ENCODE assay signal across 23 mouse cellular contexts in genomic region chr11:108212030-108212429, GRCm38 (mm10).
DNase-seq lines count a peak whose midpoint lies in the region; ATAC-seq and TF ChIP-seq lines count a peak whose summit lies in the region.
"Had no signal": no experiment of that assay in that cellular context is flagged by ENCODE, and none has a peak within 500 bp of the region (broad histone marks: within the 10 kb centered on the region; RNA-seq: fewer than 3 reads in every experiment).

No protein-coding gene starts in this region.

- H3K9ac ChIP-seq in heart, embryonic 14.5 days (ENCODE audit: low read length), result peak overlapping the region; percentile 8; the same call in 1 of the 2 replicates
- H3K9ac ChIP-seq: embryonic facial prominence, embryonic 13.5 days; embryonic facial prominence, embryonic 15.5 days; forebrain, embryonic 13.5 days had no signal

- H3K36me3 ChIP-seq in heart, embryonic 14.5 days (ENCODE audit: control insufficient read depth, insufficient read depth, low read length), result no peaks in the 10 kb centered on the region
- H3K36me3 ChIP-seq: embryonic facial prominence, embryonic 13.5 days; embryonic facial prominence, embryonic 15.5 days; forebrain, embryonic 10.5 days had no signal

- peaks cover 17 to 33% of the 10 kb centered on the region in 2 experiments for H3K4me1 ChIP-seq in heart, embryonic 14.5 days (ENCODE audit: control insufficient read depth in 2 of 2, insufficient read depth in 2 of 2, low read length in 2 of 2)

- H3K27ac ChIP-seq in heart, embryonic 14.5 days (replicated peaks in 1 of 2; ENCODE audit: control insufficient read depth in 1 of 2, insufficient read depth in 1 of 2, low read depth in 2 of 2, low read length in 2 of 2), result no peak overlapping the region
- peak overlapping the region; percentile 65 for H3K27ac ChIP-seq in layer of hippocampus, adult 2 months
- H3K27ac ChIP-seq: embryonic facial prominence, embryonic 13.5 days; embryonic facial prominence, embryonic 15.5 days; forebrain, embryonic 10.5 days; forebrain, embryonic 13.5 days had no signal

- intact Hi-C loops in heart, postnatal 10 days (cut with DNase I), result loop anchor here (5.0 kb wide), 2 partner anchors 45 to 180 kb away; no protein-coding TSS in a partner anchor

- H3K4me2 ChIP-seq in heart, embryonic 14.5 days (ENCODE audit: low read length), result no peak overlapping the region
- H3K4me2 ChIP-seq: embryonic facial prominence, embryonic 13.5 days; embryonic facial prominence, embryonic 15.5 days; forebrain, embryonic 13.5 days had no signal

- TF ChIP-seq CTCF in layer of hippocampus, adult 2 months (conservative IDR thresholded peaks at IDR 0.05), result no peak

- no peaks in the 10 kb centered on the region for H3K27me3 ChIP-seq in heart, embryonic 14.5 days (ENCODE audit: control insufficient read depth, insufficient read depth, low read length)
- H3K27me3 ChIP-seq: embryonic facial prominence, embryonic 13.5 days; embryonic facial prominence, embryonic 15.5 days; forebrain, embryonic 13.5 days had no signal

- no peak overlapping the region for H3K4me3 ChIP-seq in heart, embryonic 14.5 days (ENCODE audit: control insufficient read depth in 1 of 2, insufficient read depth in 1 of 2, low read depth in 1 of 2, low read length in 2 of 2)
- H3K4me3 ChIP-seq in layer of hippocampus, adult 2 months, result no peak overlapping the region
- H3K4me3 ChIP-seq: embryonic facial prominence, embryonic 13.5 days; embryonic facial prominence, embryonic 15.5 days; erythroblast, embryonic 14.5 days; forebrain, embryonic 10.5 days; forebrain, embryonic 13.5 days had no signal

- DNase-seq in CD4-positive, CD25-positive, alpha-beta regulatory T cell, adult 2 months (ENCODE audit: low read depth, low spot score), result peak; percentile 26
- DNase-seq in heart, postnatal 10 days, result no peak
- no peak for DNase-seq in layer of hippocampus, adult 2 months (ENCODE audit: low spot score in 2 of 2)
- no peak for DNase-seq in layer of hippocampus, postnatal 36 days
- DNase-seq in spleen, postnatal 14 days (ENCODE audit: low spot score in 2 of 2), result no peak
- DNase-seq: adrenal gland, adult 2 months; adrenal gland, postnatal 10 days; adrenal gland, postnatal 25 days; cerebellum, adult 11 months; cerebellum, adult 18-20 months; cerebellum, adult 8-10 months; cerebellum, adult 9-11 months; cerebellum, postnatal 14 days; cerebellum, postnatal 36 days; embryo, embryonic 11 days had no signal

- WGBS in heart, embryonic 14.5 days, result 87% methylated on average over 6 of the region's 6 CpGs

- ATAC-seq in CD4-positive, CD25-positive, alpha-beta regulatory T cell, adult 4 months, result no peak
- no peak for ATAC-seq in heart, embryonic 14.5 days (ENCODE audit: insufficient number of reproducible peaks, insufficient read depth, low FRiP score, low read depth)
- ATAC-seq: forebrain, embryonic 13.5 days; forebrain, embryonic 16.5 days had no signal

- no peaks in the 10 kb centered on the region for H3K9me3 ChIP-seq in heart, embryonic 14.5 days (ENCODE audit: control insufficient read depth, low read length)
- H3K9me3 ChIP-seq: embryonic facial prominence, embryonic 13.5 days; embryonic facial prominence, embryonic 15.5 days; forebrain, embryonic 10.5 days; forebrain, embryonic 13.5 days had no signal
